Mouse (Mus musculus): ENCODE measurements around the gene Ccr8. TPM values are rescaled to one million over a fixed set of nuclear protein-coding genes. Genes with fewer than 3 reads are reported as not detected.
A peak's percentile ranks its signal among the peaks of the same experiment; 100 is the strongest.

Gene Ccr8
- total RNA-seq, 2 experiments from 2014 or later, result 0.23 TPM; not detected in 1

DNA sequence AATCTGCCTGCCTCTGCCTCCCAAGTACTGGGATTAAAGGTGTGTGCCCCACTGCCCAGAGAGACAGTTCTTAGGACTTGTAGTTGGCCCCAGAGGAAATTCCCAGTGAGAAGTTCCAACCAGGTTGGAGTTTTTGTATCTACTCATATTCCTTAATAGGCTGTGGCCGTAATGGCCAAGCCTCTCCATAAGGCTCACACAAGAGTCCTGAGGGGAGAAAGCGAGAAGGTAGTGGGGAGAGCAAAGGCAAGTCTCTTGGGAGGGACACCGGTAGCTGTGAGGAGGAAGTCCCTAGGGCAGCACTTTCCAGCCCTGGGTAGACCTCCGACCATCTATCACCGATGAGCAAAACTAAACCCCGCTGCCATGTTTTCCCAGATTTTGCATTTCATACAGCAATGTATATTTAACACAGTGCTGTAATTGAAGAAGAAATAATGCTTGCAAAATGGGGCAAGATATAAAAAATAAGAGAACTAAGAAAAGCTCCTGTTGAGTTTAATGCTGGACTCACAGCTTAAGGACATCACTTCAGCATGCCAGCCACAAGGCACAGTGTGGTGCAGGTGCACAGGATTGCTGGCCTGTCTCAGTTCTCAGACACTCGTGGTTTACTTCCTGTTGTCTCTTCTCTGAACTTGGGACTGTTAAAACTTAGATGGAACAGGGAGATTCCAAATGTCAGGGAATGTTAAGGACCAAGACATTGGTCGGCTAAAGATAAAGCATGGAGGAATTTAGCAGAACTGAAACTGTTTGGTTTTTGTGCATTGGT, 41.3 kb downstream of the Ccr8 start:
- DNase-seq, result no peak

DNA sequence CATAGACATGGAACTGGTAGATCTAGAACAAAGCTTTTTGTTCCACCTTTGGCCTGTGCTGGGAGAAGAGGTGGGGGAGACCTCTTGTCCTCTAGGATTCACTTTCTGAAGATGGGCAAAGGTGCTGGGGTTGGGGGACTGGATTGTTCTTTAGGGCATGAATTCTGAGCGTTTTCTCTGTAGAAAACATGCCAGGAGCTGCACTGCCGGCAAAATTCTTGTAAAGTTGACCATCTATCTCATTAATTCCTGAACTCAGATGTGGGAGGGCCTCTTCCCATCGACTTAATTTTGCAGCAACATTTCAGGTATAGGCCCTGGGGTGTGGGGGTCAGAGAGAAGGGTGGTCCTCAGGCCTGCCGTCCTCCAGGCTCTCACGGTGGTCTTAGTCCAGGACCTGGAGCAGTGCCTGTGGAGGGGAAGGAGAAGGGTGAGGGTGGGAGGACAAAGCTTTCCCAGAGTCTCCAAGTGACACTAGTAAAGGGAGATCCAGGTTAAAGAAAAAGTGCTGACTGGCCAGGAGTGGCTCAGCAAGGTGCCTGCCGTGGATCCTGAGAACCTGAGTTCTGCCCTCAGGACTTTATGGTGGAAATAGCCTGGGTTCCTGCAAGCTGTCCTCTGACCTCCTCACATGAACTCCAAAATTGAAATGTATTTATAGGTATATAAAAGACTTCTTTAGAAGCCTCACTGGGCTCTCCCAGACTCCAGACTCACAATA, 42.0 kb downstream of the Ccr8 start:
- no peak for DNase-seq

DNA sequence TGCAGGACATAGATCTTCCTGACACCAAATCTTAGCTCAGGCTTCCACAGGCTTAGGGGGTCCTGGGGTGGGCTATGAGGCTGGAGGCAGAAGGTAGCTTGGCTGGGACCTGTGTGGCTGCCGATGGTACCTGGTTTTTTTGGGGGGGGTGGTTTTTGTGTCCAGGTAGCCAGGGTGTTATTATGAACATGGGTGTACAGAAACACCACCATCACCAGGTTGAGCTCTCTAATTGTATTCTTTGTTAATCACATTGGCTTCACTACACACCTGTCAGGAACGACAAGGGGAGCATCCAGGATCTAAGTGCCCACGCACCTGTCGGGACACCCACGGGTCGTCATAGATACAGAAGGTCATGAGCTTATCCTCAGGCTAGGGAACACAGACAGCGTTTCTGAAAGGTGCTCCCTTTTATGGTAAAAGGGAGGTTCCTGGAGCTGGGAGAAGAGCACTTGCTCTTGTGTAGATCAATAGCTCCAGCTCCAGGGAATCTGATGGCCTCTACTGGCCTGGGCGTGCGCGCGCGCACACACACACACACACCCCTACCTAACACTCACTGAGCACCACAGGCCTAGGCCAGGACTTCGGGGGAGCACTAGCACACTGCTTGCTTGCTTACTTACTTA, 42.7 kb downstream of the Ccr8 start:
- DNase-seq, result no peak

DNA sequence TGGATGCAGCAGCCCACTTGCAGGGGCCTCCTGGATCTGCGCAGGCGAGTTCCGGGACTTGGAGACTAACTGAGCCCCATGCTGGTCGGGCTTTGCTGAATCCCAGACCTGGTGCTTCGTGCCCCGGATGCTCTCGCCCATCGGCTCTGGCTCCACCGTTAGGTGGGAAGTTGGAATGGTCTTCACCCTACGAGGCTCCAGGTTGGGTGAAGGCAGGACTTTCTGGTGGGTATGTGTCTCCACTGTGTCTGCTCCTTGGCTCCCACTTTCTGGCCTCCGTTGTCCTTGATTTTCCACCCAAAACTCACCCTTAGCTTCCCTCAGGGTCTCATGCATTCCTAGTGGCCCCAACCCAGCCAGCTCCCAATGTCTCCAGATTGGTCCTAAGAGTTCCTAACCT, 43.5 kb downstream of the Ccr8 start:
- DNase-seq, result no peak

DNA sequence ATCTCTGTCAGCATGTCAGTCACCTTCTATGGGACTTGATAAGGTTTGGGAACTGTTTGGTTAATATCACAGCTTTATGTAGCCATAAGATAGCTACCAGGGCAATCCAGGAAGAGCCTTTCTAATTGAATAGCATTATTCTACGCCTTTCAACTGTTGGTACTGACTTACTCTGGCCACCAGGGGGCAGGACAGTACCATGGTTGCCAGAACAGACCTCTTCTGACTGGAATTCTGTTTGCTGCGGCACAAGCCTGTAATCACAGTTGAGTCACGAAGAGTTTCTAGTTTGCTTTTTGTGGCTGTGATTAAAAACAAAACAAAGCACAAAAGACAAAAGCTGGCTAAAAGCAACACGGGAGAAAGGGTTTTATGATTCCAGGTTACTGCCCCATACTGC, 48.7 kb downstream of the Ccr8 start:
- peak; percentile 80 for DNase-seq

DNA sequence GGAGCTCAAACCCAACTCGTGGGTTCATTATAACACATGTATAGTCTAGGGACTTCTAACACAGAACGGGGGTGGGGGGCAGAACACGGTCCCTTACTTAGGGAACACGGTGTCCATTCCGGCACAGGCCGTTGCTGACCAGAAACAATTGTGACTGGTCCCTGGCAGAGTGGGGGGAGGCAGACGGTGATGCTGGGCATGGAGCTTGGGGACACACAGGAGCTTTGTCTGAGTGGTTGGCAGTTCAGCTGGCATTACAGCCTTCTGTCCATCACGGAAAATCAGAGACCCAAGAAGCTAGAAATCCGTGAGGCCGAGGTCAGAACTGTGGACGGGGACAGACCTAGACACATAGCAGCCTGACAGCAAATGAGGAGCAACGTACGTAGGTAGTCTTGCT, 52.6 kb downstream of the Ccr8 start:
- DNase-seq, result no peak

Other genes starting within 250 kb of the Ccr8 start
- 10 to 100 TPM; 14.1 to 19.6 TPM for gene Wdr48, start 197.2 kb upstream of the Ccr8 start, total RNA-seq (2021)
- 10 to 100 TPM; 16.2 to 17.6 TPM for gene Gorasp1, start 154.5 kb upstream of the Ccr8 start, total RNA-seq (2021)
- under 1 TPM in 1 of 2 experiments, not detected in 1; 0.11 TPM for gene Ttc21a, start 154.5 kb upstream of the Ccr8 start, total RNA-seq (2021)
- gene Csrnp1, start 107.5 kb upstream of the Ccr8 start, total RNA-seq (2021), result 1 to 10 TPM; 2.6 to 3.4 TPM
- 10 to 100 TPM; 58.2 to 84.6 TPM for gene Xirp1, start 68.5 kb upstream of the Ccr8 start, total RNA-seq (2021)
- gene Cx3cr1, start 22.2 kb upstream of the Ccr8 start, total RNA-seq (2021), result 1 to 10 TPM; 2.0 to 3.2 TPM
- gene Slc25a38, start 18.3 kb downstream of the Ccr8 start, total RNA-seq (2021), result 1 to 10 TPM; 8.9 to 9.8 TPM
- 100 to 1,000 TPM; 710 to 760 TPM for gene Rpsa, start 35.6 kb downstream of the Ccr8 start, total RNA-seq (2021)
- gene Mobp, start 57.6 kb downstream of the Ccr8 start, total RNA-seq (2021), result under 1 TPM in 1 of 2 experiments, not detected in 1; 0.77 TPM
- gene Myrip, start 209.4 kb downstream of the Ccr8 start, total RNA-seq (2021), result 1 to 10 TPM in 1 of 2 experiments, under 1 TPM in 1; 0.54 to 1.5 TPM